Mouse (Mus musculus): ENCODE data around the gene Map3k13. TPM values are rescaled to one million over a fixed set of nuclear protein-coding genes. Genes with fewer than 3 reads are reported as not detected.

The Map3k13 gene
- 0.09 and 0.12 TPM in 2 replicates for polyA plus RNA-seq (2012; ENCODE audit: low replicate concordance)

GRCm38 (mm10) chr16:21793875-21794696 is at the start of gene Map3k13:
Map3k13 (plus strand) TSS chr16:21794346.

GRCm38 (mm10) chr16:21787516-21788353 is 6.4 kb upstream of the Map3k13 start, which contains the start of gene Ehhadh:
Ehhadh (minus strand) TSS chr16:21787807.

GRCm38 (mm10) chr16:21946761-21947715 is 152.9 kb downstream of the Map3k13 start, which contains the start of gene Tmem41a:
Tmem41a (minus strand) TSS chr16:21947552.

Other genes with a start within 250 kb of the Map3k13 start
- gene 2510009E07Rik, start 99.7 kb upstream of the Map3k13 start, polyA plus RNA-seq (2012; ENCODE audit: low replicate concordance) = 0.44 and 1.6 TPM in 2 replicates
- gene Ehhadh, start 6.5 kb upstream of the Map3k13 start, polyA plus RNA-seq (2012; ENCODE audit: low replicate concordance) = 0.47 and 2.4 TPM in 2 replicates
- gene Tmem41a, start 153.2 kb downstream of the Map3k13 start, polyA plus RNA-seq (2012; ENCODE audit: low replicate concordance) = 4.7 and 8.5 TPM in 2 replicates
- gene Liph, start 201.3 kb downstream of the Map3k13 start, polyA plus RNA-seq (2012; ENCODE audit: low replicate concordance) = 0.19 TPM in 1 of 2 replicates, not detected in the other
- gene Senp2, start 215.1 kb downstream of the Map3k13 start, polyA plus RNA-seq (2012; ENCODE audit: low replicate concordance) = 10.8 and 17.1 TPM in 2 replicates